Mouse (Mus musculus) layer of hippocampus, adult 9-11 months (tissue): ENCODE data around the gene Tmem117.

Experiments
- DNase-seq: peaks from one replicate; pipeline ENCODE4 v3.0.0; 2022

Gene Tmem117

DNA sequence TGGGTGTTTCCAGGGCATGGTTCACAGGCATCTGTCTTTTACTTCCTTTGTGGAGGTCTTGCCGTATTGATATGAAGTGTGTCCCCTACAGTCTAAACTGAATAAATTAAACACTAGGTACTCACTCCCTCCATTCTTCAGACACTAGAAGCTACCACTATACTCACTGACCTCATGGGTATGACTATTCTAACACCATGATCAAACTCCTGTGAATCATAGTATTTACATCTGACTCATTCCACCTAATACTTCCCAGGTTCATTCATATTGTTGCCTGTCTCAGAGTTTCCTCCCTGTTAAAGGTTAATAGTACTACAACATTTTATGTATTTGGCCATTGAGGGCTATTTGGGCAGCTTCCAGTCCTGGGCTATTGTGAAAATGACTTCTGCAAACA lies 274.2 kb downstream of the Tmem117 start:
- DNase-seq: no peak

DNA sequence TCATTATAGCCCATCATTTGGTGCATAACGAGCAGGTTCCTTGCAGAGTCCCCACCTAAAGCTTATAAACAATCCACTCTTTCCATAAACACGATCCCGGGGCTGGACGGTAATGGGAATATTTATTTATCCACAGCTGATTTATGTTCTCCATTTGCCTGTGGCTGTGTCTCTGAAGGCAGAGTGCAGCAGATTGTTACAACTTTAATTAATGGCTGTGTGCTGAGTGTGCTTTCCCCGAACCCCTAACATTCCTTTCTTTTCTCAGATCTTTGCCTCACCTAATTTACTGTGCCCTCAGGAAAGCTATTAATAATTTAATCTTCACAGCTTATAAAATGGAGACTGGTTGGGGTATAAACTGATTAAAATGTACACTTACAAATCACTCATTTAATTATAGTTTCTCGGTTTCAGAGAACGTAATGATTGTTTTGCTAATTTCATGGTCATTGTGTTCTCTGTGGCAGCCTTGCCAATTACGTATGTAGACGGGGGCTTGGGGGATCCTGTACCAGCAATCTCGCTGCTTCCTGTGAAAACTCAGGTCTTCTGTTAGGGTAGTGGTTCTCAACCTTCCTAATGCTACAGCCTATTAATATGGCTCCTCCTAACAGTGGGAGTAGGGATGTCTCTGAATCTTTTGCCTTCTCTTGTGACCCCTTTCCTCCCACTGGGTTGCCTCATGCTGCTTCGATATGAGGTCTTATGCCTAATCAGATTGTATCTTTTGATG lies 275.8 kb downstream of the Tmem117 start:
- DNase-seq: no peak

DNA sequence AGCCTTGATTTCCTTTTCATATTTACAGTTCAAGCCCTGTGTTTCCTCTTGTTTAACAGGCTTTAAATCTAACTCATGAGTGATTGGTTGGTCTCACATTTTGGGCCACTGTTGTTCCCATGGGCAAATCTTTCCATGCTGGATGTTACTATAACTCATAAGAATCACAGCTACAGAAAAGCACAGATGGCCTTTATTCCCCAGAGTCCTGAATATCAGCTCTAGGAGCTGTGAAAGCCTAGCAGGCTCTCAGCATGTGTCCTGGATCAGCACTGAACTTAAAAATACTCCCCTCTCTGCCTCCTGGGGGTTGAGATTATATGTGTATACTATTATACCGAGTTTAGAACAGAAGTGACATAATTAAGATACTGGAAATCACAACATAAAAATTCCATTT lies 292.6 kb downstream of the Tmem117 start:
- no peak for DNase-seq

DNA sequence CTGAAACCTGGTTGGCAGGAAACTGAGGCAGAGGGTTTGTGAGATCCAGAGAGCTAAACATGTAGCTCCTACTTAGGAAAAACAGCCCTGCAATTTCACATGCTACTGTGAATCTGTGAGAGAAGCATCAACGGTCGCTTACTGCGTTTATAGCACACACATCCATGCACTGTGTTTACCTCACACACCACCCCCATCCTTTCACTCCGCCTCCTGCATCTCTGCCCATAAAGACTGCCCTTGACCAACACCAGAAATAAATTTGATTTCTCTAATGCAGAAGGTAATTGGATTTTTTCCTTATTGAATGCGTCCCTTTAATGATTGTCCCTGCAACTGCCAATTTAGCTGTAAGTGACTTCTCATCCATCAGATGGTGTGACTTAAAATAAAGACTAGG lies 299.0 kb downstream of the Tmem117 start:
- DNase-seq: no peak

DNA sequence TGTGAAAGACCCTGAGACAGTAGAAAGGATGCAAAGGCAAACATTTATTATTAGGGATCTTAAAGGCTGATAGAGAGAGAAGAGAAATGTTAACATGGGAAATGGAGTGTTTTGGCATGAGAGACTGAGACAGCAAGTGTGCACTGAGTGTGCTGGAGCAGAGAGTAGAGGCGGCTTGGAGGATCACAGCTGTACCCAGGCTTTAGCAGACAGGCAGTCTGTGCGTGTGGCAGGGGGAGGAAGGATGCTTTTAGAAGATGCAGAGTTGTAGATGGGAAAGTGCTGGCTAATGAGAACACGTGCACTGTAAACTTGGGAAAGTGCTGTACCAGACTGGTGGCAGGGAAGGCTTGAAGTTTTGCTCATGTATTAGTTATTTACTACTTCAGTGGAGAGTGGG lies 301.7 kb downstream of the Tmem117 start:
- DNase-seq: peak; percentile 35

DNA sequence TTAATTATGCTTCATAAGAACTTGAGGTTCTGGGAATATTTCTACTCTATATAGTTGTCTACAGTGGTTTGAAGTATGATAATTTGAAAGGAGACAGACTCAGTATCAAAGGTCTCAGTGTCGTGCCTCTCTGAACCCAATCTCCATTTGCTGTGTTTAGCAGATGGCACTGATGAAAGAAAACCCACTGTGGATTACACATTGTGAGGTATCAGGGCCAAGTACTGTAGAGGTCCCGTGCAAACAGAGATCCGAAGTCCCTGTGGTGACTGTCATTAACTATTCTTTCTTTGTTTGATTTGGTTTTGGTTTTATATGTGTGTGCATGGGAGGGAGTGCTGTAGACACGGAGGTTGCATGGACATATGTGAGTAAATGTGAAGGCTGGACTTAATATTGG lies 304.0 kb downstream of the Tmem117 start:
- no peak for DNase-seq

DNA sequence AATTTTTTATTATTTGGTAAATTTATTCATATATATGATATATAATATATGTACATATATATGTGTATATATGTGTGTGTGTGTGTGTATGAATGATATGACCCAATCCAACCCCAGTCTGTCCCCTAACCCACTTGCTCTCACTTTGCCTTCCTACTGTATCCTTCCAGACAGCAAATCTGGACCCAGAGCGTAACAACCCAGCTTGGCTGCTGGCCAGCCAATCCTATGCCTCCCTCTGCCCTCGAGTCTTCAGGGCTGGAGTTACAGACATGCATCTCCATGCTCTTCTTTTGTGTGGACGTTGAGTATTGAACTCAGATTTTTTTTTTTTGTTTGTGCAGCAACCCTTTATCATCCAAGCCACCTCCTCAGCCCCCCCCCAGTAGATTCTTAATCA lies 304.4 kb downstream of the Tmem117 start:
- no peak for DNase-seq

DNA sequence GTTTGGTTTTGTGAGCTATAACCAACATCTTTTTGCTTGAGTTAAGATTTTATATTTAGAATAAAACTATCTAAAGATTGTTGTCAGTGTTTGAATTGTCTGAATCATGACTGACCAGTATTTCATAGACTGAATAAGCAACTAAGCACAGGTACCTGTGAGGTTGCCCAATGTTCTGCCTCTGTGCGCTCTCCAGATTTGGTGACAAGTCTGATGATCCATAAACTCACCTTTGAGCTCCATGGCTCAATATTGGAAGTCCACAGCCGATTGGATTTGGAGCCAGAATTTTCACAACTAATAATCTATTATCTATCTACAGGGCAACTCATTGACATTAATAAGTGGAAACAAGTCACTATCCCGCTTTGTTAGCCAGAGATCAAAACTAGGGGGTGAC lies 312.9 kb downstream of the Tmem117 start:
- no peak for DNase-seq

DNA sequence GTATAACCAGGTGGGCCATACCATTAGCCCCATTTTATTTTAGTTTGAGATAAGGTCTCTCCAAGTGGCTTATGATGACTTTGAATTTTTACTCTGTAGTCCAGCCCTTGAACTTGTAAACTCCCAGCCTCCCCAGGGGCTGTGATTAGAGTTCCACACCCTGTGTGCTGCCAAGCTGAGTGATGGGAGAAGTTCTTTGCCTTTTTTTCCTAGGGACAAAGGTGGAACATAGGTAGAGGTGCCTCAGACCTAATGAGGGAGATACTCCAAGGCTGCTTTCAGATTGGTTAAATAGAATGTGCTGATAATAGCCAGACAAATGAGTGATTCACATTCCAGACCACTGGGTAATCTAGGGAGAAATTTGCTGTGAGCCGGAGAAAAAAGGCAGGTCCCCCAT lies 313.4 kb downstream of the Tmem117 start:
- no peak for DNase-seq

DNA sequence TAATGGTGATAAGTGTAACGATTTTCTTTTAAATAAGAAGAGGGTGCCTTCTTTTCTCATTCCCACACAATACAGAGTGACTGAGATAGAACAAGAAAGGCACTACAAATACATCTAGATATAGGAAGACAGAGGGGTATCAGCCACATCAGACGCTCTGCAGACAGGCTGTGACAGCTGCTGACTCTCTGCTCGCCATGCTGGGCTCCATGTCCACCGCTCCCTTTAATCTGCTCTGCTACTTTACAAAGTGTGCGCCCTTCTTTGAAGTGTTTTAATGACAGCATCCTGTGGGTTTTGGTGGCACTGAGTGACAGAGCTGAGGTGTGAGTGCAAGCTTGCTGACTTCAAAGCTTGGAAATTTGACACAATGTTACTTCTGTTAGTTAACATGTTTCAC lies 314.9 kb downstream of the Tmem117 start:
- no peak for DNase-seq

DNA sequence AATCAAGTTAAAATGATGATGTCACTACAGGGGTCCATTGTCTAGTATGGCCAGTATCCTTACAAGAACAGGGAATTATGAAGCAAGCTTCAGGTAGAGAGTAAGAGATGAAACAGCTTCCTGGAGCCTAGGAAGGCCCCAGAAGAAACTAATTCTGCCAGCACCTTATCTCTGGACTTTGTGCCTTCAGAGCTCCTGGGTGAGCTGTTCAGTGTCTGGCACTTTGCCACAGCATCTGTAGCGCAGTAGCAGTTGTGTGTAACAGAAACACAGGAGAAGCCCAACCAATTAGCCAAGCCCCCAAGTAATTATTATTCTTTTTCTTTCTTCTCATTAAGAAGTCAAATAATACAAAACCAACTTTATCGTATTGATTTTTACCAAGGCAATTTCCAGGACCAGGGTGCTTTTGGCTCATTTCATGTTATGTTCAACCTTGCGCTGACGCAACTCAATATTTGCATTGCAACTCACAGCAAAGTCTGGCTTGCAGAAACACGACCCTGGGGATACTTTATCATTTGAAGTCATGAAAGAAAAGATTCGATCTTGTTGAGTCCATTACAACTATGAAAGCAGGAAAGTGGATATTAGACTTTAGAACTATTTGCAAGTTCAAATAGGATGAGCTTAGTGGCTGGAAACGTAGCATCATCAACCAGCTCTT lies 322.5 kb downstream of the Tmem117 start:
- DNase-seq: no peak

DNA sequence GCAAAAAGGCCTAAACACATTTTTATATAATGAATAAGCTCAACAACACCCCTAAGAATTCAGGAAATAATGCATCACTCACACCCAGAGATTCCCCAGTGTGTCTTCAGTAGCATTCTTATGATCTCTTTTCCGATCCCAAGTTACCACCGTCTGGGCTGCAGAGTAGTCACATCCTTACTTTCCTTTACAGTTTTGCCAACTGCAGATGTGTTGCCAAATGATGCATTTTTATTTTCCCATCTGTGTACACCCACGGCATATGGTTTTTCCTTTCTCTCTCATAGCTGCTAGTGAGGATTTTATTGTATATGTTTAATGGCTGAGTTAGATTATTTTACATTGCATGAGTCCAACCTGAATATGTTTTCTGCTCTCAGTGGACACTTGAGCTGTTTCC lies 327.7 kb downstream of the Tmem117 start:
- peak; percentile 52 for DNase-seq

DNA sequence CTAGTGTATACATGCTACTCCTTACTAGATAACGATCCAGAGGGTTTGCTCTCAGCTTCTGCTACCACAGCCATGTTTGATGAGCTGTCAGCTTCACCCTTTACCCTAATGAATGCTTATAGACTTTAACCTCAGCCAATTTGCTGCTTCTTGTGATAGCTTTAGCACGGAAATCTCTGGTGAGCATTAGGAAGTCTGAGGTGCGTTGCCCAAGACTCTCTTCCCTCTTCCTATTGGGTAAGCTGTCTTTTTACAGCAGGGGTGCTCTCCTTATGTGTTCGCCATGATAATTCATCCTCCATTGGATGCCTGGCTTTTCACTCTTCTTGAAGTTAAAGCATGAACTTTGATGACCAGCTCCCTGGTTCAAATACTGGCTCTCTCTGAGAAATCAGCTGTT lies 328.2 kb downstream of the Tmem117 start:
- DNase-seq: no peak

DNA sequence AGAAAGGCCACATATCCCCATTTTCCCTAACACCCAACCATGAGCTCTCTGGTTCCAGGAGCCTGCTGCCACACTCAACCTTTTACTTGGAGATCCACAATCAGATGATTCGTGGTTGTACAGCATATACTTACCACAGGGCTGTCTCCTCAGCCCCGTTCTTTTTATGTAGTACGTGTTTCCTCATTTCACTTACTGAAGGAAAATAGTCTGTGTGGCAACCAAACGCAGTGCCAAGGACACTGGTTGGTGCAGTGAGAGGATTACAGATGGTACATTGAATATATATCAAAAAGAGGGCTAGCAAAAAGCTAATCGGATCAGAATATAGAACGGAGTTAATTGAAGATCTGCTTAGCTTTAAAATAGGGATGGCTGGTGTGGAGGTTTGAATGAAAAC lies 338.0 kb downstream of the Tmem117 start:
- no peak for DNase-seq

DNA sequence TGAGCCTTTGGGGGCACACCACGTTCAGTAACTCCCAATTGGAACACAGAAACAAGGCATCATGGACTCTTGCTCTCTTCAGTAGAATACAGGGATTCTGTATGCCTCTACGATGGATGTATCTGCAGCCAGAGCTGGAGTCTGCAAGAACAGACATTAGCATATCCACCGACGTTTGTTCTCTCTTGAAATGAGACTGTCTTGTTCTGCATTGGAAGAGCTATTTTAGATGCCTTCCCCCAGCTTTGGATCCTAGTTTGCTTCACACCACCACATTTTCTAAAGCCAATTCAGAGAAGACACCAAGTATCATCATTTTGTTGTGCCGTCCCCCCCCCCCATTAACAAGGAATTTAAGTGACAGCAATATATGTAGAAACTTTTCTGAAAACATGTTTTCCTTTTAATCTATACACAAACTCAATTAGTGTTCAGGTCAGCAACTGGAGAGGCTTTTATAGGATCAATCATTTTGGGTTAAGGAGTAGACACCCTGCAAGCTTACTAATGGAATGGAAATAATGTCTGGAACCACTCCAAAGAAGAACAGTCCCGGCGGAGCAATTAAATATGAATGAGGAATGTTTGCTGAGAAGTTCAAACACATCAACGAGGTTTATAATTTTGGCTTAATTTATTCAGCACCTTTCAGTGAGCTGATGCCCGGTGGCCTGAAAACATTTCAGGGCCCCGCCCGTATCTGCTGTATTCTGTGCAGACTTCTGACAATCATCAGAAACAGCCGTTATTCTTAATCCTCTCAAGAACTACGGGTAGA lies 339.6 kb downstream of the Tmem117 start:
- no peak for DNase-seq

DNA sequence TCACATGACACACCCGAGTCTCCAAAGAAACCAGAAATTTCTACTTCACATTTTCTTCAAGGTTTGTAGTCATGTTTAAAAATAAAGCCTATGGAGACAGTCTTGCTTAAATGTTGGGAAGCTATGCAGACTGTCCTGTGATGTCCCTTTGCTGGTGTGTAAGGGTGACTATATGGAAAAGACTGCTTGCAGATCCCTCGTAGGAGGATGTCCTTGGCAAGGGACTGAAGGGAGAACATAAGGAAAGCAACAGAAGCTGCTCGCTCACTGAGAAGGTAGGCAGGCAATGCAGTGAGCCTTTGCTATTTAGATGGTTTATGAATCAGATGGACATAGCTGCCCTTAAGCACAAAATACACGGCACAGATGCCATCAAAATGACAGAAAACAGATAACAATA lies 352.8 kb downstream of the Tmem117 start:
- DNase-seq: peak; percentile 42

DNA sequence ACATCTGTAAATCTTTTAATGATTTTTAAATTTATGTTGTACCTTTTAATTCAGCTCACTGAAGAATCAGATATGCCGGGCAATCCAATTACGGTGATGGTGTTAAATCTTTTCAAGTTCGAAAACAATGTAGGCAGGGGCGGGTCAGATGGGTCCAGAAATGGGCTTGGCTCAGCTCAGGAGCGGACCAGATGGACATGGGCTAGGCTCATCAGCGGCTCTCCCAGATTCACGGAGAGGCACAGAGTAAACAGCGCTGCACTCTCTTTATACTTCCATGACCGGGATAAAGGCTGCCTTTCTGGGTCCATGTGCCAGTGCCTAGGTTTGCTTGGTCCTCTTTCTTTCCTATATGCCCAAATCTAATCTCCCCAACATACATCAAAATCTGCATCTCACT lies 366.3 kb downstream of the Tmem117 start:
- no peak for DNase-seq

DNA sequence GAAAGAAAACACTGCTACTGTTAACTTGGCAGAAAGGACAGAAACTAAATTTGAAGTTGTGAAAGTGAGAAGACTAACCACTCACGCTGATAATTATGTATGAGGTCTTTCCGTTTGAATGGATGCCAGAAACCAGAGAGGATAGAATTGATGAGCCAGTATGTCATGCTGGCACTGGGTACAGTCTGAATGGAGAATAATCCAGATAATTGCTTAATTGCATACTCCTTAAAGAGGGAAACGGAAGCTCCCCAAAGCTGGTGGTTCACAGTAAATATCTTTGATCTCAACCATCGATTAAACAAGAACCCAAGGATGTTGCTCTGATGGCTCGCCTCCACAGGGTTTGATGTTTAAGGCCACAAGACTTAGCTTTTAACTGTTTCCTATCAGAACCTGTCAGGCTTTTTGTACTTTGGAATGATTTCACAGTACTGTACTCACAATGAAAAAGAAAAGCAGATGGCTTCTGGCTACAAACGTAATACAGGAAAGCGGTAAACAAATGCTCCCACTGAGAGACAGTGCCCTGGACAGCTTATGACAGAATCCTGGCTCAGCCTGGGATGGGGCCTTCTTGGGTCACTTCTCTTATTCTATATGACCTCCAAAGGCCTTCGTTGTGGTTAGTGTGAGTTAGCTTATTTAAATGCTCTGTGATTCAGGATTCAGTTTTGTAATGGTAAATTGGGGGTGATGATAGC lies 376.2 kb downstream of the Tmem117 start:
- DNase-seq: peak; percentile 27

DNA sequence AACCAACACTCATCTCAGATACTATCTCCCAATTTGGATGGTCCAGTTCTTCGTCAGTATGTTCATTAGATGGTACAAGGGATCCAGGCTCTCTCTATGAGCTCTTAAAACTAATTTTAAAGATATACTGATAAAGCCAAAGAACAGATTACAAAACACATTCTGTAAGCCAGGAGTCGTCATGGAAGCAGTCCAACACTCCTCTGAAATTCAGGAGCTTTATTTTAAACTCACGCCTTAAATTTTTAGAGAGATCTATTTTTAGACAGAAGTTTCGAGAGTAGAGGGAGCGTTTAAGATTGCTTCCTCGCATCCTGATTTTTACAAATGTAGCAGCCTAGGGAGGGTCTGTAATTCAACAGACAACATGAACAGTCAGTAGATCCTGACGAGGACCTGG lies 393.2 kb downstream of the Tmem117 start:
- peak; percentile 32 for DNase-seq

DNA sequence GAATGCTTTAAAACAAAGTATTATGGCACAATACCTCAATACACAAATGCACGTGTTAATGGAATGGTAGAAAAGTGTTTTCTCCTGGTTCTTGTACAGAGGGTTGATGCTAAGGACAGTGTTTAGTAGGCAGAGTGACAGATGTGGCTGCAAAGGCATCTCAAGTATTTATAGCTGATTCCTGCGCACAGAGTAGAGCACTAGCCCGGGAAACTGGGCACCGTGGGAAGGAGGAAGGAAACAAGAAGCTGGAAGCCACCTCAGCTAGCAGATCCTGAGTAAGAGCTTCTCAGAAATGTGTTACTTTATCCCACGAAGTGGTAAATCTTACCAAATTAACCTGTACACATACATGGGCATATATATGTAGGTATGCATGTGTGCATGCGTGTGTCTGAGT lies 395.4 kb downstream of the Tmem117 start:
- no peak for DNase-seq

DNA sequence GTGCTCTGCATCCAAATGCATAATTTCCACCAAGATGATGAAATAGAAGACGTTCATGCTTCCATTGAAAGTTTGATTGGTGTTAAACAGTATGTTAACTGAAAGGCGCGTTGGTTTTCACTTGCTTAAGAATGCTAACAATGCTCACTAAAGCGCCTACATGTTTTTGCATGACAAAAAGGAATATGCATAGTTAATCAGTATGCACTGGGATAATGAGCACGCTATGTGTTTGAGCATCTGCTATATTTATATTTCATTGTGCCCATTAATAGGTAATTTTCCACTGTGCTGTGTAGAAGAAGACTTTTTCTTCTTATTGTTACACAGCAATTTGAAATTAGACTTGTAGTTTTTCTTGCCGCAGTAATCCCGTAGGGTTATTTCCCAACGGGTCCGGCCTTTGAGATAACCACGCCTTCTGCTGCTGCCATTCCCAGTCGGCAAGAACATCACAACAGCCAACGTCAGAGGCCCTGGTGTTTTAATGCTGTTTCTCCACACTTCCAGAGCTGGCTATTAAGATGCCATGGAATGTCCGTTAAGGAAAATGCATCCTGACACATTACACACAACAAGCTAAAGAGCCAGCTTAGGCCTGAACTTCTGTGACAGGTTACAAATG lies 399.9 kb downstream of the Tmem117 start:
- DNase-seq: no peak

DNA sequence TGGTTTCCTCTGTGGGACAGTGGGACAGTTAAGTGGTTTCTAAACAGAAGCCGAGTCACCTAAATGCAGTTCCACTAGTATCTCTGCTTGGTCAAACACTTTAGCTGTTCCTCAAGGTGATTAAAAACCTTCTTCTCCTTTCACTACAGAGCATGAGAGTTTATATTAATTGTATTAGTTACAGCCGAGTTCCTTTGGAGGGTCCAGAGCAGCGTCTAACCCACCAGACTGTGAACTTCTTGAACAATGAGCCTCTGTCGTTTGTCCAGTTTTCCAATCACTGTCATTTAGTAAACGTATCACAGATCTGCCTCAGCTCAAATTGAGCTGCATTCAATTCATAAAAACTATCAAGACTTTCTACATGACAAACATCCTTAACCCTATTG lies 400.4 kb downstream of the Tmem117 start:
- DNase-seq: no peak

DNA sequence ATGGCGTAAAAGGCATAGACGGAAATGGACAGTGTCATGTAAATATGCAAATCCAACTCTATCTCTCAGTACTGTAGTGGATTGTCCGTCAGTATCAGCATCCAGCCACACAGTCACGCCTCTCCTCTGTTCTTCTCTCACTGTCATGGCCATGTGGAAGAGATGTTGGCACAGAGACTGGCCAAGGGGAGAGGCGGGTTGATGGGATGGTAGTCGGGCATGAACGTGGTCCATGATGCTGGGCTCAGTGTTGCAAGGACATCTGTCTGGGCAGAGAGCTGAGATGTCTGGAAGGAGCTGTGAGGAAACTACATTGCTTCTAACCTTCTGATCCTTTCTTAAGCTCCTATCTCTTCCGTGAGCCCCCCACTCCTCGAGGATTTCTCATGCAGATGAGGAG lies 413.4 kb downstream of the Tmem117 start:
- DNase-seq: no peak
